Mouse (Mus musculus) ES-E14 (cell line): ENCODE measurements at regions not wholly inside any gene's neighbourhood (a gene's known extent, or its start where the extent isn't known, plus 50 kb on each side); places are given as distances from the start of the nearest gene placed in this dataset.

Source experiments
- HCFC1 ChIP-seq: IDR thresholded peaks from 2 replicates; pipeline ENCODE4 v1.6.1; 2012; ENCODE audit warnings: low read length, inconsistent platforms, borderline replicate concordance; ENCODE audit not compliant: insufficient read depth
- MAFK ChIP-seq: IDR thresholded peaks from 2 replicates; pipeline ENCODE4 v1.6.1; 2014; ENCODE audit warnings: mild to moderate bottlenecking, low read depth, low read length, inconsistent platforms; ENCODE audit not compliant: insufficient read depth

- TF ChIP-seq HCFC1, result no peak
- TF ChIP-seq MAFK, result no peak
Observed at GRCm38 (mm10) chr13:47843541-47844267, 417.3 kb upstream of the Id4 start.
